Mouse (Mus musculus) MEL (cell line): ENCODE results near the gene Rps28. TPM values are rescaled to one million over a fixed set of nuclear protein-coding genes. Genes with fewer than 3 reads are reported as not detected.

Experiments
- DNase-seq: peaks from one replicate; pipeline ENCODE4 v3.0.0; 2011; ENCODE audit warnings: low read depth, low spot score
- H3K27ac ChIP-seq: 2 replicates; pipeline ENCODE4 v1.5.1; 2012; ENCODE audit warnings: low read depth, mild to moderate bottlenecking, control low read depth, low read length, moderate library complexity; ENCODE audit not compliant: control insufficient read depth
- H3K27me3 ChIP-seq, 2 experiments: fragments of 150-350 bp in 1 of 2; sonication (generic) in 1 of 2; 2 replicates each; pipeline ENCODE4 v1.6.1; 2012; ENCODE audit warnings: low read length in 2 of 2, mild to moderate bottlenecking in 2 of 2, improper control_type of control experiment in 1 of 2, moderate library complexity in 1 of 2; ENCODE audit not compliant: insufficient read depth in 2 of 2, control insufficient read depth in 1 of 2
- H3K36me3 ChIP-seq, 2 experiments: 2 replicates each; pipeline ENCODE4 v1.6.1; 2012 to 2014; ENCODE audit warnings: low read length in 2 of 2, improper control_type of control experiment in 1 of 2, inconsistent platforms in 1 of 2, mild to moderate bottlenecking in 1 of 2; ENCODE audit not compliant: insufficient read depth in 2 of 2, control insufficient read depth in 1 of 2
- H3K4me1 ChIP-seq, 2 experiments: fragments of 150-350 bp in 1 of 2; sonication (generic) in 1 of 2; 2 replicates each; pipeline ENCODE4 v1.6.1; 2012; ENCODE audit warnings: low read length in 2 of 2, improper control_type of control experiment in 1 of 2, mild to moderate bottlenecking in 1 of 2; ENCODE audit not compliant: insufficient read depth in 2 of 2, control insufficient read depth in 1 of 2
- H3K4me3 ChIP-seq, 2 experiments: fragments of 150-350 bp in 1 of 2; sonication (generic) in 1 of 2; 2 replicates each; pipeline ENCODE4 v1.5.1; 2012; ENCODE audit warnings: low read depth in 2 of 2, low read length in 2 of 2, mild to moderate bottlenecking in 2 of 2, moderate library complexity in 2 of 2, control low read depth in 1 of 2, improper control_type of control experiment in 1 of 2; ENCODE audit not compliant: control insufficient read depth in 1 of 2, insufficient read depth in 1 of 2
- H3K79me2 ChIP-seq: 2 replicates; pipeline ENCODE4 v1.6.1; 2012; ENCODE audit warnings: mild to moderate bottlenecking, low read length, moderate library complexity; ENCODE audit not compliant: control insufficient read depth, poor library complexity, insufficient read depth
- H3K9ac ChIP-seq: 2 replicates; pipeline ENCODE4 v1.6.1; 2012; ENCODE audit warnings: low read depth, mild to moderate bottlenecking, control low read depth, low read length, moderate library complexity; ENCODE audit not compliant: control insufficient read depth, poor library complexity, severe bottlenecking
- H3K9me3 ChIP-seq: fragments of 150-350 bp; sonication (generic); replicated peaks from 2 replicates; pipeline ENCODE4 v1.6.1; 2012; ENCODE audit warnings: mild to moderate bottlenecking, low read length, improper control_type of control experiment, moderate library complexity; ENCODE audit not compliant: insufficient read depth
- BHLHE40 ChIP-seq: IDR thresholded peaks from 2 replicates; pipeline ENCODE4 v1.6.1; 2012; ENCODE audit warnings: low read depth, mild to moderate bottlenecking, inconsistent platforms, low read length, improper control_type of control experiment, borderline replicate concordance
- CHD1 ChIP-seq: IDR thresholded peaks from 2 replicates; pipeline ENCODE4 v1.6.1; 2012; ENCODE audit warnings: low read depth, mild to moderate bottlenecking, inconsistent platforms, low read length, improper control_type of control experiment
- CHD2 ChIP-seq: IDR thresholded peaks from 2 replicates; pipeline ENCODE4 v1.6.1; 2011; ENCODE audit warnings: low read length, improper control_type of control experiment
- CTCF ChIP-seq, 3 experiments: IDR thresholded peaks in 2 of 3; conservative IDR thresholded peaks in 1 of 3; 2 replicates each; pipeline ENCODE4 v1.5.1; 2011 to 2012; ENCODE audit warnings: low read length in 3 of 3, low read depth in 2 of 3, mild to moderate bottlenecking in 2 of 3, improper control_type of control experiment in 1 of 3, inconsistent platforms in 1 of 3, mixed read lengths in 1 of 3, moderate library complexity in 1 of 3; ENCODE audit not compliant: control insufficient read depth in 1 of 3, insufficient read depth in 1 of 3, poor library complexity in 1 of 3, severe bottlenecking in 1 of 3
- ETS1 ChIP-seq: IDR thresholded peaks from 2 replicates; pipeline ENCODE4 v1.6.1; 2012; ENCODE audit warnings: low read depth, mild to moderate bottlenecking, inconsistent platforms, low read length, improper control_type of control experiment, moderate library complexity
- GATA1 ChIP-seq: IDR thresholded peaks from 2 replicates; pipeline ENCODE4 v1.6.1; 2011; ENCODE audit warnings: low read depth, low read length, improper control_type of control experiment
- MAZ ChIP-seq: IDR thresholded peaks from 2 replicates; pipeline ENCODE4 v1.6.1; 2012; ENCODE audit warnings: low read depth, mild to moderate bottlenecking, inconsistent platforms, low read length, improper control_type of control experiment
- MYC ChIP-seq: IDR thresholded peaks from 2 replicates; pipeline ENCODE4 v1.6.1; 2011; ENCODE audit warnings: low read depth, mild to moderate bottlenecking, low read length, improper control_type of control experiment, moderate library complexity
- NELFE ChIP-seq: IDR thresholded peaks from 2 replicates; pipeline ENCODE4 v1.6.1; 2011; ENCODE audit warnings: low read depth, low read length, improper control_type of control experiment
- NRF1 ChIP-seq: IDR thresholded peaks from 2 replicates; pipeline ENCODE4 v1.6.1; 2014; ENCODE audit warnings: low read depth, mild to moderate bottlenecking, inconsistent platforms, low read length, improper control_type of control experiment, moderate library complexity; ENCODE audit not compliant: poor library complexity, insufficient read depth, severe bottlenecking
- POLR2A ChIP-seq, 2 experiments: IDR thresholded peaks; 2 replicates each; pipeline ENCODE4 v1.6.1; 2011 to 2012; ENCODE audit warnings: low read length in 2 of 2, mild to moderate bottlenecking in 2 of 2, control low read depth in 1 of 2, improper control_type of control experiment in 1 of 2, low read depth in 1 of 2, moderate library complexity in 1 of 2; ENCODE audit not compliant: control insufficient read depth in 1 of 2, insufficient read depth in 1 of 2, poor library complexity in 1 of 2
- POLR2AphosphoS5 ChIP-seq: IDR thresholded peaks from 2 replicates; pipeline ENCODE4 v1.6.1; 2012; ENCODE audit warnings: low read depth, borderline replicate concordance, mild to moderate bottlenecking, inconsistent platforms, low read length, moderate library complexity, mixed read lengths
- RCOR1 ChIP-seq: IDR thresholded peaks from 2 replicates; pipeline ENCODE4 v1.6.1; 2012; ENCODE audit warnings: low read depth, mild to moderate bottlenecking, inconsistent platforms, low read length, improper control_type of control experiment
- SMC3 ChIP-seq: IDR thresholded peaks from 2 replicates; pipeline ENCODE4 v1.6.1; 2011; ENCODE audit warnings: low read depth, low read length, improper control_type of control experiment
- ZC3H11A ChIP-seq: IDR thresholded peaks from 2 replicates; pipeline ENCODE4 v1.6.1; 2012; ENCODE audit warnings: low read depth, mild to moderate bottlenecking, inconsistent platforms, low read length, improper control_type of control experiment
- polyA plus RNA-seq, 2 experiments: library from polyadenylated mRNA; stranded (reverse) in 1 of 2; unstranded in 1 of 2; fragments of >175 nt in 1 of 2; fragments of >200 nt in 1 of 2; gene quantifications; 2 replicates each; pipeline versions ENCODE4 v1.2.1 to v1.2.4; 2012; ENCODE audit warnings: low replicate concordance in 2 of 2, low read depth in 1 of 2; ENCODE audit not compliant: insufficient read length in 2 of 2, insufficient read depth in 1 of 2, missing spikeins in 1 of 2
- total RNA-seq: library from RNA; depleted of rRNA; stranded (reverse); fragments of 300-350 nt; gene quantifications from 2 replicates; pipeline ENCODE4 v1.2.3, GENCODE M21; 2012

Rps28 gene
- total and polyA plus RNA-seq, 3 experiments: 994 to 3,556 (median 2,154) TPM

DNA sequence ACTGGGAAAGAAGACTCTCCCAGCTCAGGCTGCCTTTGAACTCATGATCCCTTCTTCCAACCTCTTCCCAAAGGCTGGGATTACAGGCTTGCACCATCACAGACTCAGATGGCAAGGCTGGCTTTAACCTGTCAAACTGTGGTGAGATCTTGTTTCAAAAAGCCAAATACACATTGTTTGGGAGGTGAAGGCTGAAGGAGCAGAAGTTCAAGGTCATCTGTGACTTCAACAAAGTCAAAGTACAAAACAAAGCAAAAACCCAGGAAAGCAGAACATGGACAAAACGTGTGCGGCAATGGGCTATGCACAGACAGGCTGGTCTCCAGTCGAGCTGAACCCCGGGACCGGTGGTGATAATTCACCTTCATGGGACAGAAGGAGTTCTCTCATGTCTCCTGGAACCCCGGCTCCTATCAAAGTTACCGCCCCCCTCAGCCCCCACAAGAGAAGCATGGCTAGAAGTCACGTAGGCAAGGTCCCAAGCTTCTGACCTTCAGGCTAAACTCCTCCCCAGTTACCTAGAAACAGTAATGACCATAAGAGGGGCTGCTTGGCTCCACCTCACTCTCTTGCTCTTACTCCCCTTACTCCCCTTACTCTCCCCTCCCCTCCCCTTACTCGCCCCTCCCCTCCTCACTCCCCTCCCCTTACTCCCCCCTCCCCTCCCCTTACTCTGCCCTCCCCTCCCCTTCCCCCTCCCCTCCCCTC lies 17.0 kb downstream of the Rps28 start (continued):
- TF ChIP-seq NRF1: no peak
- no peak for TF ChIP-seq NELFE
- TF ChIP-seq CHD2: no peak
- TF ChIP-seq BHLHE40: no peak

DNA sequence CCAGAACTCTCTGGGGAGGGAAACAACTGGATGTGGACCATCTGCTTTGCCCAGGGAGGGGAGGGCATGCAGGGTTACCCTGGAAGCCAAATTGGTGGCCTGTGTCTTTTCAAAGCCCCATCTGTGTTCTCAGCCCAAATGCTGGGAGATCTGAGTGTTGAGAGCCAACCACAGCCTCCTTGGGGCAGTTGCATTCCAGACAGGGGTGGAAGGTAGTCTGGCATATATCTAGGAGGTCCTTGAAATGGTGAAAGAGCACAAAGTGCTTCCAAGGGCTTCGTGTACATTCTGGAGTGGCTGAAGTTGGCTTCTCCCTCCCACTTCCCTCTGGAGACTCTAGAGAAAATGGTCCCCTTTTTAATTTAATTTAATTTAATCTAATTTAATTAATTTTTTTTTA lies 19.6 kb downstream of the Rps28 start:
- no peak overlapping the region for H3K9ac ChIP-seq
- no peak for DNase-seq
- TF ChIP-seq ETS1: no peak
- no peak for TF ChIP-seq RCOR1
- no peak for TF ChIP-seq MYC
- peaks cover 0 to 2% of the 10 kb centered on the region in 2 experiments; a peak in 1 of 4 replicates for H3K36me3 ChIP-seq
- H3K4me3 ChIP-seq: no peak overlapping the region
- no peaks in the 10 kb centered on the region; a peak in 1 of 4 replicates for H3K27me3 ChIP-seq
- H3K9me3 ChIP-seq: no peaks in the 10 kb centered on the region
- no peak overlapping the region for H3K27ac ChIP-seq
- peaks cover 2 to 4% of the 10 kb centered on the region in 2 experiments; a peak in 2 of 4 replicates for H3K4me1 ChIP-seq
- no peaks in the 10 kb centered on the region for H3K79me2 ChIP-seq

DNA sequence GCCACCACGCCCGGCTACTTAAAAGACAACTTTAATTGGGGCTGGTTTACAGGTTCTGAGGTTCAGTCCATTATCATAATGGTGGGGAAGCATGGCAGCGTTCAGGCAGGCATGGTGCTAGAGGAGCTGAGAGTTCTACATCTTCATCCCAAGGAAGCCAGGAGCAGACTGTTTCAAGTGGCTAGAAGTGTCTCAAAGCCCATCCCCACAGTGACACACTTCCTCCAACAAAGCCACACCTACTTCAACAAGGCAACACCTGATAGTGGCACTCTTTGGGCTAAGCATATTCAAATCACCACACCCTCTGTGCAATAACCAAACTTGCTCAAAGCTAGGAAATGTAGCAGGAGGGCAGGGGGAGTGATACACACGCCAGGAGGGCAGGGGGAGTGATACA lies 20.2 kb downstream of the Rps28 start:
- Histone ChIP-seq H3K79me2 (no peaks in the 10 kb centered on the region), H3K9me3 (no peaks in the 10 kb centered on the region), H3K27me3 (no peaks in the 10 kb centered on the region; a peak in 1 of 4 replicates), H3K27ac (no peak overlapping the region), H3K4me1 (peaks cover 2 to 4% of the 10 kb centered on the region in 2 experiments; a peak in 2 of 4 replicates), H3K9ac (no peak overlapping the region), H3K4me3 (no peak overlapping the region), H3K36me3 (0 out of 4 replicates have a peak, but pooled peaks cover 0 to 2% of the 10 kb centered on the region in 2 experiments)
- TF ChIP-seq RCOR1 (no peak), SMC3 (no peak), MAZ (no peak), ZC3H11A (no peak), POLR2A (IDR thresholded peaks at IDR 0.05; ENCODE audit: control insufficient read depth in 1 of 2, insufficient read depth in 1 of 2, low read depth in 1 of 2, low read length in 2 of 2, poor library complexity in 1 of 2) (no peak), POLR2AphosphoS5 (no peak), CHD1 (no peak), MYC (no peak), GATA1 (no peak), CTCF (IDR thresholded peaks at IDR 0.05 in 2 of 3, conservative IDR thresholded peaks at IDR 0.05 in 1 of 3; ENCODE audit: control insufficient read depth in 1 of 3, insufficient read depth in 1 of 3, low read depth in 2 of 3, low read length in 3 of 3, poor library complexity in 1 of 3, severe bottlenecking in 1 of 3) (no peak)
- peak; percentile 46 for DNase-seq
